Mouse (Mus musculus) heart, embryonic 16.5 days (tissue): ENCODE data around the gene Lrrc43. TPM values are rescaled to one million over a fixed set of nuclear protein-coding genes. Genes with fewer than 3 reads are reported as not detected.

ENCODE experiments used
- microRNA-seq: library from miRNA; unstranded; fragments of <30 nt; microRNA quantifications from one replicate; pipeline ENCODE4, GENCODE M21; 2017
- polyA plus RNA-seq: library from polyadenylated mRNA; unstranded; fragments of >200 nt; fragmentation: Nextera tagmentation; extraction: Ambion mirVana; gene quantifications from 2 replicates; pipeline ENCODE4 v1.2.1, GENCODE M21; 2015

Lrrc43 gene
- polyA plus RNA-seq, 1 experiment from 2014 or later = 0.09 TPM

Small RNA genes lying within 50 kb of the gene (microRNA-seq; reads per million reads assigned to microRNA genes)
- not detected for gene Mir7647

Other genes with a start within 250 kb of the Lrrc43 start
- gene Wdr66, start 237.2 kb upstream of the Lrrc43 start, polyA plus RNA-seq = 3.1 and 3.7 TPM in 2 replicates
- gene Bcl7a, start 145.5 kb upstream of the Lrrc43 start, polyA plus RNA-seq = 14.8 and 15.5 TPM in 2 replicates
- 12.3 and 12.4 TPM in 2 replicates for gene Mlxip, start 94.5 kb upstream of the Lrrc43 start, polyA plus RNA-seq
- gene Il31, start 184 bp downstream of the Lrrc43 start, polyA plus RNA-seq = not detected in 2 replicates
- gene B3gnt4, start 21.2 kb downstream of the Lrrc43 start, polyA plus RNA-seq = 0.11 and 0.17 TPM in 2 replicates
- gene Diablo, start 34.9 kb downstream of the Lrrc43 start, polyA plus RNA-seq = 103 and 105 TPM in 2 replicates
- gene Gm49027, start 36.2 kb downstream of the Lrrc43 start, polyA plus RNA-seq = 0.09 and 0.34 TPM in 2 replicates
- 21.5 and 26.3 TPM in 2 replicates for gene Vps33a, start 83.7 kb downstream of the Lrrc43 start, polyA plus RNA-seq
- gene Clip1, start 195.3 kb downstream of the Lrrc43 start, polyA plus RNA-seq = 53.1 and 54.0 TPM in 2 replicates
- 53.5 and 58.5 TPM in 2 replicates for gene Zcchc8, start 231.8 kb downstream of the Lrrc43 start, polyA plus RNA-seq